Mouse (Mus musculus) CH12.LX (cell line): ENCODE measurements at regions not wholly inside any gene's neighbourhood (a gene's known extent, or its start where the extent isn't known, plus 50 kb on each side); places are given as distances from the start of the nearest gene placed in this dataset.

Experiments
- DNase-seq: peaks from one replicate; pipeline ENCODE4 v3.0.0-alpha.2; 2013; ENCODE audit errors: extremely low read depth
- H3K27ac ChIP-seq: 2 replicates; pipeline ENCODE4 v1.5.1; 2012; ENCODE audit warnings: low read depth, mild to moderate bottlenecking, control low read depth, moderate library complexity; ENCODE audit not compliant: insufficient read depth
- H3K27me3 ChIP-seq: replicated peaks from 2 replicates; pipeline ENCODE3; 2012; ENCODE audit warnings: inconsistent platforms
- H3K36me3 ChIP-seq, 2 experiments: replicated peaks in 1 of 2; 2 replicates each; pipeline versions ENCODE3 to v1.6.1; 2012; ENCODE audit warnings: inconsistent platforms in 1 of 2, low read length in 1 of 2, mild to moderate bottlenecking in 1 of 2, mixed read lengths in 1 of 2, moderate library complexity in 1 of 2; ENCODE audit not compliant: control insufficient read depth in 1 of 2, insufficient read depth in 1 of 2
- H3K4me1 ChIP-seq, 2 experiments: 2 replicates each; pipeline ENCODE4 v1.6.1; 2012; ENCODE audit warnings: inconsistent platforms in 1 of 2, moderate library complexity in 1 of 2; ENCODE audit not compliant: insufficient read depth in 2 of 2, control insufficient read depth in 1 of 2
- H3K4me2 ChIP-seq: 2 replicates; pipeline ENCODE4 v1.6.1; 2012; ENCODE audit warnings: low read depth, mild to moderate bottlenecking, control low read depth; ENCODE audit not compliant: poor library complexity, insufficient read depth, severe bottlenecking
- H3K4me3 ChIP-seq, 3 experiments: fragments of 150-350 bp in 1 of 3; sonication (generic) in 1 of 3; replicated peaks in 1 of 3; 2 replicates each; pipeline versions ENCODE3 to v1.5.1; 2011 to 2012; ENCODE audit warnings: low read depth in 2 of 3, low read length in 2 of 3, mild to moderate bottlenecking in 2 of 3, moderate library complexity in 2 of 3, control low read depth in 1 of 3, improper control_type of control experiment in 1 of 3, inconsistent platforms in 1 of 3, mixed read lengths in 1 of 3; ENCODE audit not compliant: poor library complexity in 1 of 3
- H3K79me2 ChIP-seq: replicated peaks from 2 replicates; pipeline ENCODE4 v1.6.1; 2012; ENCODE audit warnings: mild to moderate bottlenecking, moderate library complexity; ENCODE audit not compliant: control insufficient read depth, poor library complexity, insufficient read depth, severe bottlenecking; ENCODE audit errors: extremely low read depth
- H3K9ac ChIP-seq: 2 replicates; pipeline ENCODE4 v1.6.1; 2012; ENCODE audit warnings: low read depth, mild to moderate bottlenecking, control low read depth, moderate library complexity; ENCODE audit not compliant: insufficient read depth
- H3K9me3 ChIP-seq: replicated peaks from 2 replicates; pipeline ENCODE3; 2012; ENCODE audit warnings: low read length, inconsistent platforms, mixed read lengths
- CHD1 ChIP-seq: IDR thresholded peaks from 2 replicates; pipeline ENCODE4 v1.6.1; 2012; ENCODE audit warnings: low read depth, low read length, improper control_type of control experiment, inconsistent platforms
- CTCF ChIP-seq, 2 experiments: IDR thresholded peaks in 1 of 2; conservative IDR thresholded peaks in 1 of 2; 2 replicates each; pipeline ENCODE4 v1.5.1; 2011 to 2012; ENCODE audit warnings: low read depth in 2 of 2, low read length in 2 of 2, improper control_type of control experiment in 1 of 2, inconsistent platforms in 1 of 2, mild to moderate bottlenecking in 1 of 2, moderate library complexity in 1 of 2
- ELF1 ChIP-seq: IDR thresholded peaks from 2 replicates; pipeline ENCODE4 v1.6.1; 2014; ENCODE audit warnings: low read depth, mild to moderate bottlenecking, inconsistent platforms, low read length, improper control_type of control experiment
- ETS1 ChIP-seq: conservative IDR thresholded peaks from 2 replicates; pipeline ENCODE4 v1.6.1; 2012; ENCODE audit warnings: low read depth, mild to moderate bottlenecking, inconsistent platforms, low read length, improper control_type of control experiment, moderate library complexity
- GABPA ChIP-seq: IDR thresholded peaks from 2 replicates; pipeline ENCODE4 v1.6.1; 2012; ENCODE audit warnings: low read depth, low read length, improper control_type of control experiment, inconsistent platforms; ENCODE audit not compliant: insufficient replicate concordance
- PAX5 ChIP-seq: IDR thresholded peaks from 2 replicates; pipeline ENCODE4 v1.6.1; 2012; ENCODE audit warnings: low read length, inconsistent platforms, mixed read lengths
- POLR2AphosphoS2 ChIP-seq: IDR thresholded peaks from 2 replicates; pipeline ENCODE4 v1.6.1; 2011; ENCODE audit warnings: low read depth, low read length, improper control_type of control experiment
- RCOR1 ChIP-seq: conservative IDR thresholded peaks from 2 replicates; pipeline ENCODE4 v1.6.1; 2012; ENCODE audit warnings: low read depth, mild to moderate bottlenecking, inconsistent platforms, low read length, improper control_type of control experiment
- SIN3A ChIP-seq: IDR thresholded peaks from 2 replicates; pipeline ENCODE4 v1.6.1; 2012; ENCODE audit warnings: low read length, improper control_type of control experiment, inconsistent platforms
- SMC3 ChIP-seq: IDR thresholded peaks from 2 replicates; pipeline ENCODE4 v1.6.1; 2011; ENCODE audit warnings: low read depth, low read length, improper control_type of control experiment
- TBP ChIP-seq: conservative IDR thresholded peaks from 2 replicates; pipeline ENCODE4 v1.6.1; 2011; ENCODE audit warnings: low read depth, low read length, improper control_type of control experiment
- ZNF384 ChIP-seq: IDR thresholded peaks from 2 replicates; pipeline ENCODE4 v1.6.1; 2012; ENCODE audit warnings: low read depth, low read length, improper control_type of control experiment, inconsistent platforms
- dilution Hi-C: fragments of 300-500 bp; cut with MboI; formaldehyde crosslinking; loops from 2 replicates; pipeline ENCODE4 v1.14.3; 2020; ENCODE audit warnings: low sequenced_read_pairs; ENCODE audit not compliant: extremely low pct_unique_long_range_greater_than_20kb, extremely low pct_ligation_motif_present
- in situ Hi-C: fragments of 300-500 bp; cut with MboI; formaldehyde crosslinking; loops from 3 replicates; pipeline ENCODE4 v1.14.3; 2019; ENCODE audit warnings: low sequenced_read_pairs, low pct_ligation_motif_present, low pct_unique_long_range_greater_than_20kb, mixed read lengths

DNA sequence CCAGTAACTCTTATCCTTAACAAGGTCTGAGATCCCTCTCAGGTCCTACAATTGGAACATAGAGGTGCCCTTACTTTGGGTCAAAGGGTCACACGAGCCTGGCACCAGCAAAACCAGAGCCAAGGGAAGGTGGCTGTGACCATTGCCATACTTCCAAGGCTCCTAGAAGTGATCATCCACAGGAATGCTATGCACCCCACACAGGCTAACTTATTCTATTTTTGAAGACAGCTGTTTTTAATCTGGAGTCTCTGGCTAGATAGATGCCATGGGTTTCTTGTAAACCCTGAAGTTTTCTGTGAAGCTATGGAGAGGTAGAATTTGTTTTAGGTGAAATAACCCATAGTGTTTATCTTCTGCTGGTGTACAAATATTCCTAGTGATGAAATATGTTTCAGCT lies 172.5 kb upstream of the Mctp2 start:
- Histone ChIP-seq H3K36me3 (no peaks in the 10 kb centered on the region), H3K4me3 (no peak overlapping the region), H3K27ac (no peak overlapping the region)
- in situ Hi-C loops, result no loop called here
- no peak for TF ChIP-seq SIN3A
- no peak for TF ChIP-seq ELF1
- no peak for TF ChIP-seq CHD1
- no peak for TF ChIP-seq CTCF (conservative IDR thresholded peaks at IDR 0.05 in 1 of 2, IDR thresholded peaks at IDR 0.05 in 1 of 2; ENCODE audit: low read depth in 2 of 2, low read length in 2 of 2)
- TF ChIP-seq, all 38 proteins: peak for 0
- dilution Hi-C loops, result no loop called here
- Histone ChIP-seq H3K9me3 (peaks cover under 1% of the 10 kb centered on the region), H3K4me2 (no peak overlapping the region), H3K4me1 (peaks cover 0 to 3% of the 10 kb centered on the region in 2 experiments; a peak in 1 of 4 replicates), H3K9ac (no peak overlapping the region), H3K27me3 (no peaks in the 10 kb centered on the region), H3K79me2 (no peaks in the 10 kb centered on the region)
- no peak for DNase-seq

DNA sequence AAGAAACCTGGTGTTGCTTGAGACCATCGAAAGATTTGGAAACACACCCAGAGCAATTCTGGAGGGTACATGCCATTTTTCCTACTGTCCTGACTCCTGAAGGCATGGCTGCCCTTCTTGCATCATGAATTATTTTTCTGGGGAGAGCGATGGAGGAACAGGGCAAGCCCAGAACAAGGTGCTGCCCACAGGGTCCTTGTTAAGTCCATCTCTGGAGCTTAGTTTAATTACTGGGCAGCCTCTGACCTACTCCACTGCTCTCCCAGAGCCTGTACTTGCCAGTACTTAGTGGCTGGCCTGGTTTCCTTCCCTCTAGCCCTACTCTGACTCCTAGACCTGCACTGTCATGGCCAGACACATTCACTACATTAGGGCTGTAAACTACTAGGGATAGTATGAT lies 174.9 kb upstream of the Mctp2 start:
- in situ Hi-C loops (no loop called here), dilution Hi-C loops (no loop called here)
- no peak for DNase-seq

DNA sequence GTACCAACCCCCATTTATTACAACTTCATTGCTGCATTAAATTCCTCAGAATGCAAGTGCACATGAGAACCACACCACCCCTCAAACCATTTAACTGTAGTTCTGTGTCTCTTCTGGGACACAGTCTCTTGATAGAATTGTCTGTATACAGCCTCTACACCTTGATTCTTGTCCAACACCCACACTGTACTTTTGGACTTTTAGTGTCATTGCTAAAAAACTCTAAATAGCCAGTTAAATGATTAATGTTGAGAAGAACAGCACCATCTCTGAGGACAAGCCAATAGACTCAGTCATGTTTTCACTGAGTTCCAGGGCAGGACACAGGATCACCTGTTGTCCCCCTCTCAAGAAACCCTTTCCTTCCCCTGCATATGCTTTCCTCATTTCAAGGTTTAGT lies 183.8 kb upstream of the Mctp2 start:
- no peak for DNase-seq
- H3K4me3 ChIP-seq, result no peak overlapping the region
- no peaks in the 10 kb centered on the region for H3K36me3 ChIP-seq
- dilution Hi-C loops (no loop called here), in situ Hi-C loops (loop anchor here (10.0 kb wide), 1 partner anchor 75 kb away; no protein-coding TSS in a partner anchor)
- no peak overlapping the region for H3K4me2 ChIP-seq
- H3K79me2 ChIP-seq, result no peaks in the 10 kb centered on the region
- no peak overlapping the region for H3K9ac ChIP-seq
- no peak overlapping the region for H3K27ac ChIP-seq
- no peaks in the 10 kb centered on the region for H3K9me3 ChIP-seq
- TF ChIP-seq RCOR1, result no peak
- TF ChIP-seq TBP, result no peak
- no peak for TF ChIP-seq ZNF384
- TF ChIP-seq ETS1, result no peak
- no peaks in the 10 kb centered on the region for H3K27me3 ChIP-seq
- peaks cover 0 to 46% of the 10 kb centered on the region in 2 experiments; a peak in 2 of 4 replicates for H3K4me1 ChIP-seq

More for the DNA sequence above, 174.9 kb upstream of the Mctp2 start:
- no peak for TF ChIP-seq PAX5
- TF ChIP-seq SMC3, result no peak
- TF ChIP-seq POLR2AphosphoS2, result no peak
- TF ChIP-seq GABPA, result no peak
- H3K36me3 ChIP-seq, result no peaks in the 10 kb centered on the region
- H3K79me2 ChIP-seq, result no peaks in the 10 kb centered on the region
- H3K9ac ChIP-seq, result no peak overlapping the region
- peaks cover 0 to 3% of the 10 kb centered on the region in 2 experiments; a peak in 1 of 4 replicates for H3K4me1 ChIP-seq
- no peaks in the 10 kb centered on the region for H3K27me3 ChIP-seq
- no peak overlapping the region for H3K4me3 ChIP-seq
- H3K4me2 ChIP-seq, result no peak overlapping the region
- H3K27ac ChIP-seq, result no peak overlapping the region
- H3K9me3 ChIP-seq, result no peaks in the 10 kb centered on the region
